Mouse (Mus musculus): ENCODE results near the gene Urb2. TPM values are rescaled to one million over a fixed set of nuclear protein-coding genes. Genes with fewer than 3 reads are reported as not detected.
"Not testable (repeated sequence)": the region's sequence is repeated elsewhere in the genome, so short reads cannot be mapped to it uniquely, and the experiment has no call there.

Urb2 gene
- total RNA-seq, 2 experiments from 2014 or later, result 6.3 TPM

GRCm38 (mm10) chr8:124011989-124012586, 9.2 kb upstream of the Urb2 start:
- intact Hi-C loops (cut with DNase I), result no loop called here
- no peak for DNase-seq

- intact Hi-C loops (cut with DNase I), result not testable (repeated sequence)
Measured at GRCm38 (mm10) chr8:124014299-124014698, 7.0 kb upstream of the Urb2 start.

GRCm38 (mm10) chr8:124014751-124015150, 6.6 kb upstream of the Urb2 start:
- DNase-seq, result no peak
- intact Hi-C loops (cut with DNase I), result no loop called here

More at GRCm38 (mm10) chr8:124014299-124014698, 7.0 kb upstream of the Urb2 start:
- DNase-seq, result not testable (repeated sequence)

GRCm38 (mm10) chr8:124019782-124020181, 1.5 kb upstream of the Urb2 start:
- intact Hi-C loops (cut with DNase I), result loop anchor here (2.0 kb wide), 2 partner anchors 37 to 71 kb away; partner anchors contain the start of genes Abcb10 and Nup133
- DNase-seq, result peak in 1 of 2 experiments; percentile 16

GRCm38 (mm10) chr8:124020439-124021236, 670 bp upstream of the Urb2 start:
- peak; percentile 56 to 74 for DNase-seq
- intact Hi-C loops (cut with DNase I), result loop anchor here (2.0 kb wide), 2 partner anchors 38 to 72 kb away; partner anchors contain the start of genes Abcb10 and Nup133

- DNase-seq; intact Hi-C loops (cut with DNase I): not testable (repeated sequence)
Measured at GRCm38 (mm10) chr8:124026265-124026664, 5.0 kb downstream of the Urb2 start.

- no peak for DNase-seq
- intact Hi-C loops (cut with DNase I), result no loop called here
Measured at GRCm38 (mm10) chr8:124027831-124028230, 6.5 kb downstream of the Urb2 start.

GRCm38 (mm10) chr8:124033400-124033799, 12.1 kb downstream of the Urb2 start:
- intact Hi-C loops (cut with DNase I), result no loop called here
- no peak for DNase-seq

GRCm38 (mm10) chr8:124038121-124038520, 16.8 kb downstream of the Urb2 start:
- intact Hi-C loops (cut with DNase I), result no loop called here

GRCm38 (mm10) chr8:124039351-124039750, 18.0 kb downstream of the Urb2 start:
- no peak for DNase-seq
- intact Hi-C loops (cut with DNase I), result no loop called here

More at GRCm38 (mm10) chr8:124038121-124038520, 16.8 kb downstream of the Urb2 start:
- no peak for DNase-seq

- no peak for DNase-seq
- intact Hi-C loops (cut with DNase I), result no loop called here
Measured at GRCm38 (mm10) chr8:124042201-124042600, 20.9 kb downstream of the Urb2 start.

- intact Hi-C loops (cut with DNase I), result no loop called here
- no peak for DNase-seq
Measured at GRCm38 (mm10) chr8:124044421-124044820, 23.1 kb downstream of the Urb2 start.

GRCm38 (mm10) chr8:124044931-124045330, 23.6 kb downstream of the Urb2 start:
- DNase-seq, result no peak
- intact Hi-C loops (cut with DNase I), result no loop called here

GRCm38 (mm10) chr8:124045856-124046255, 24.5 kb downstream of the Urb2 start:
- DNase-seq, result no peak
- intact Hi-C loops (cut with DNase I), result no loop called here

- peak; percentile 79 to 85 for DNase-seq
- intact Hi-C loops (cut with DNase I), result loop anchor here (1.0 to 2.0 kb wide), 3 partner anchors 181 to 295 kb away; no protein-coding TSS in a partner anchor
Measured at GRCm38 (mm10) chr8:124052110-124052509, 30.8 kb downstream of the Urb2 start.

GRCm38 (mm10) chr8:124052568-124052967, 31.3 kb downstream of the Urb2 start:
- intact Hi-C loops (cut with DNase I), result loop anchor here (1.0 to 2.0 kb wide), 3 partner anchors 180 to 295 kb away; no protein-coding TSS in a partner anchor

GRCm38 (mm10) chr8:124056832-124057655, 35.7 kb downstream of the Urb2 start:
- intact Hi-C loops (cut with DNase I), result no loop called here
- no peak for DNase-seq

More at GRCm38 (mm10) chr8:124052568-124052967, 31.3 kb downstream of the Urb2 start:
- DNase-seq, result no peak

GRCm38 (mm10) chr8:124066325-124067058, 45.2 kb downstream of the Urb2 start:
- peak; percentile 41 to 50 for DNase-seq
- intact Hi-C loops (cut with DNase I), result no loop called here

- DNase-seq, result no peak
- intact Hi-C loops (cut with DNase I), result no loop called here
Measured at GRCm38 (mm10) chr8:124067059-124067750, 45.9 kb downstream of the Urb2 start.

Measured in heart, postnatal 36 days (tissue).